Mouse (Mus musculus): Measurements from ENCODE around the gene Gm17334. TPM values are rescaled to one million over a fixed set of nuclear protein-coding genes. Genes with fewer than 3 reads are reported as not detected.
A peak's percentile ranks its signal among the peaks of the same experiment; 100 is the strongest.

The Gm17334 gene
- total RNA-seq (2021): not detected
- long read RNA-seq, experiment 1: 0 reads
- long read RNA-seq, experiment 2: 0 reads

- no peak for DNase-seq (ENCODE audit: low spot score)
Measured at GRCm38 (mm10) chr11:53773087-53773486, at the start of gene Gm17334. Gene Gm17334, minus strand, starts transcription at chr11:53773187.

GRCm38 (mm10) chr11:53821945-53822338, 49.0 kb upstream of the Gm17334 start:
- no peak for DNase-seq (ENCODE audit: low spot score)

- peak; percentile 44 for DNase-seq (ENCODE audit: low spot score)
Measured at GRCm38 (mm10) chr11:53821230-53821944, 48.4 kb upstream of the Gm17334 start.

GRCm38 (mm10) chr11:53820516-53821170, 47.7 kb upstream of the Gm17334 start:
- DNase-seq (ENCODE audit: low spot score): no peak

- no peak for DNase-seq (ENCODE audit: low spot score)
Measured at GRCm38 (mm10) chr11:53819511-53819910, 46.5 kb upstream of the Gm17334 start.

- no peak for DNase-seq (ENCODE audit: low spot score)
Measured at GRCm38 (mm10) chr11:53818794-53819193, 45.8 kb upstream of the Gm17334 start.

- no peak for DNase-seq (ENCODE audit: low spot score)
Measured at GRCm38 (mm10) chr11:53816841-53817375, 43.9 kb upstream of the Gm17334 start.

GRCm38 (mm10) chr11:53814810-53815209, 41.8 kb upstream of the Gm17334 start:
- DNase-seq (ENCODE audit: low spot score): peak; percentile 43

- peak; percentile 79 for DNase-seq (ENCODE audit: low spot score)
Measured at GRCm38 (mm10) chr11:53813001-53813868, 40.2 kb upstream of the Gm17334 start.

- no peak for DNase-seq (ENCODE audit: low spot score)
Measured at GRCm38 (mm10) chr11:53811312-53811711, 38.3 kb upstream of the Gm17334 start.

GRCm38 (mm10) chr11:53810749-53811148, 37.8 kb upstream of the Gm17334 start:
- no peak for DNase-seq (ENCODE audit: low spot score)

- no peak for DNase-seq (ENCODE audit: low spot score)
Measured at GRCm38 (mm10) chr11:53810156-53810555, 37.2 kb upstream of the Gm17334 start.

GRCm38 (mm10) chr11:53809354-53809753, 36.4 kb upstream of the Gm17334 start:
- DNase-seq (ENCODE audit: low spot score): no peak

GRCm38 (mm10) chr11:53805786-53806185, 32.8 kb upstream of the Gm17334 start:
- peak; percentile 84 for DNase-seq (ENCODE audit: low spot score)

GRCm38 (mm10) chr11:53804569-53805344, 31.8 kb upstream of the Gm17334 start:
- DNase-seq (ENCODE audit: low spot score): no peak

- no peak for DNase-seq (ENCODE audit: low spot score)
Measured at GRCm38 (mm10) chr11:53803494-53803893, 30.5 kb upstream of the Gm17334 start.

GRCm38 (mm10) chr11:53803093-53803492, 30.1 kb upstream of the Gm17334 start:
- no peak for DNase-seq (ENCODE audit: low spot score)

GRCm38 (mm10) chr11:53800975-53801374, 28.0 kb upstream of the Gm17334 start:
- DNase-seq (ENCODE audit: low spot score): no peak

GRCm38 (mm10) chr11:53800036-53800435, 27.0 kb upstream of the Gm17334 start:
- no peak for DNase-seq (ENCODE audit: low spot score)

GRCm38 (mm10) chr11:53798041-53798711, 25.2 kb upstream of the Gm17334 start:
- DNase-seq (ENCODE audit: low spot score): no peak
